Mouse (Mus musculus) ES-Bruce4 (cell line): Measurements from ENCODE around the gene Afmid. TPM values are rescaled to one million over a fixed set of nuclear protein-coding genes. Genes with fewer than 3 reads are reported as not detected.
"Not testable (repeated sequence)": the region's sequence is repeated elsewhere in the genome, so short reads cannot be mapped to it uniquely, and the experiment has no call there.

Experiments used
- H3K27ac ChIP-seq: 2 replicates; pipeline ENCODE4 v1.5.1; 2012; ENCODE audit warnings: low read length, inconsistent platforms; ENCODE audit not compliant: insufficient read depth
- H3K27me3 ChIP-seq: 2 replicates; pipeline ENCODE4 v1.6.1; 2012; ENCODE audit warnings: mild to moderate bottlenecking, low read length, inconsistent platforms; ENCODE audit not compliant: control insufficient read depth, poor library complexity, insufficient read depth, severe bottlenecking
- H3K36me3 ChIP-seq: 2 replicates; pipeline ENCODE4 v1.6.1; 2012; ENCODE audit warnings: inconsistent platforms, mild to moderate bottlenecking, low read length, moderate library complexity; ENCODE audit not compliant: control insufficient read depth, poor library complexity, insufficient read depth, severe bottlenecking
- H3K4me1 ChIP-seq: one replicate; pipeline ENCODE4 v1.8.1; 2011; ENCODE audit warnings: low read length; ENCODE audit not compliant: control insufficient read depth, insufficient read depth
- H3K4me3 ChIP-seq: 2 replicates; pipeline ENCODE4 v1.5.1; 2011; ENCODE audit warnings: low read depth, mild to moderate bottlenecking, low read length
- H3K9ac ChIP-seq: 2 replicates; pipeline ENCODE4 v1.6.1; 2012; ENCODE audit warnings: low read depth, mild to moderate bottlenecking, inconsistent platforms; ENCODE audit not compliant: poor library complexity, severe bottlenecking
- H3K9me3 ChIP-seq: replicated peaks from 2 replicates; pipeline ENCODE4 v1.6.1; 2012; ENCODE audit warnings: mild to moderate bottlenecking, low read length, inconsistent platforms; ENCODE audit not compliant: control insufficient read depth, poor library complexity, insufficient read depth, severe bottlenecking
- CTCF ChIP-seq: IDR thresholded peaks from one replicate; pipeline ENCODE4 v1.8.1; 2011; ENCODE audit warnings: low read depth, low read length
- EP300 ChIP-seq: IDR thresholded peaks from 2 replicates; pipeline ENCODE4 v1.6.1; 2011; ENCODE audit warnings: low read depth, low read length; ENCODE audit not compliant: insufficient read depth
- POLR2A ChIP-seq: IDR thresholded peaks from one replicate; pipeline ENCODE4 v1.8.1; 2011; ENCODE audit warnings: low read length; ENCODE audit not compliant: insufficient read depth
- polyA plus RNA-seq: library from polyadenylated mRNA; stranded (reverse); fragments of >200 nt; gene quantifications from 2 replicates; pipeline ENCODE4 v1.2.4, GENCODE M21; 2011; ENCODE audit warnings: low read depth; ENCODE audit not compliant: missing spikeins, insufficient read depth, insufficient read length

Gene Afmid
- polyA plus RNA-seq, 1 experiment = 3.6 TPM

- Histone ChIP-seq H3K27me3 (no peaks in the 10 kb centered on the region), H3K4me1 (no peaks in the 10 kb centered on the region), H3K9ac (no peak overlapping the region), H3K36me3 (no peaks in the 10 kb centered on the region), H3K4me3 (no peak overlapping the region), H3K9me3 (no peaks in the 10 kb centered on the region), H3K27ac (no peak overlapping the region)
- TF ChIP-seq CTCF (no peak), EP300 (no peak), POLR2A (no peak)
Measured at GRCm38 (mm10) chr11:117829671-117830215, 4.0 kb downstream of the Afmid start.

- Histone ChIP-seq H3K9me3 (no peaks in the 10 kb centered on the region), H3K4me1 (no peaks in the 10 kb centered on the region), H3K4me3 (no peak overlapping the region), H3K36me3 (no peaks in the 10 kb centered on the region), H3K27ac (no peak overlapping the region), H3K27me3 (no peaks in the 10 kb centered on the region), H3K9ac (no peak overlapping the region)
- TF ChIP-seq POLR2A (no peak), EP300 (no peak), CTCF (no peak)
Measured at GRCm38 (mm10) chr11:117830401-117830800, 4.7 kb downstream of the Afmid start.

- no peak overlapping the region for H3K27ac ChIP-seq
Measured at GRCm38 (mm10) chr11:117832086-117832969, 6.6 kb downstream of the Afmid start.

DNA sequence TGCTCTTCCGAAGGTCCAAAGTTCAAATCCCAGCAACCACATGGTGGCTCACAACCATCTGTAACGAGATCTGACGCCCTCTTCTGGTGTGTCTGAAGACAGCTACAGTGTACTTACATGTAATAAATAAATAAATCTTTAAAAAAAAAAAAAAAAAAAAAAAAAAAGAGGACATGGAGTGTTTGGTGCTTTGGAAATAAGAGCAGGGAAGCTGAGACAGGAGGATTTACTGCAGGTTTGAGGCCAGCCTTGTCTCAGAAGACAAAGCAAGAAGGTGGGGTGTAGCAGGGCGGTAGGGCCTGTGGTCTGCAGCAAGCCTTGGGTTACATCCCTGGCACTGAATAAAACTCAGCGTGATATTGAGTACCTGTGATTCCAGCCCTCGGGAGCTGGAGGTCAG, 7.8 kb downstream of the Afmid start:
- not testable (repeated sequence) for H3K4me3 ChIP-seq, H3K27me3 ChIP-seq

More at GRCm38 (mm10) chr11:117832086-117832969, 6.6 kb downstream of the Afmid start:
- peak overlapping the region; percentile 84 for H3K4me3 ChIP-seq
- H3K9ac ChIP-seq = no peak overlapping the region
- no peaks in the 10 kb centered on the region for H3K27me3 ChIP-seq
- no peaks in the 10 kb centered on the region for H3K4me1 ChIP-seq
- H3K36me3 ChIP-seq = no peaks in the 10 kb centered on the region
- H3K9me3 ChIP-seq = no peaks in the 10 kb centered on the region
- peak; percentile 82 for TF ChIP-seq CTCF
- TF ChIP-seq POLR2A = no peak
- 0 out of 2 replicates have a peak, but pooled peaks have one; percentile 23 for TF ChIP-seq EP300

DNA sequence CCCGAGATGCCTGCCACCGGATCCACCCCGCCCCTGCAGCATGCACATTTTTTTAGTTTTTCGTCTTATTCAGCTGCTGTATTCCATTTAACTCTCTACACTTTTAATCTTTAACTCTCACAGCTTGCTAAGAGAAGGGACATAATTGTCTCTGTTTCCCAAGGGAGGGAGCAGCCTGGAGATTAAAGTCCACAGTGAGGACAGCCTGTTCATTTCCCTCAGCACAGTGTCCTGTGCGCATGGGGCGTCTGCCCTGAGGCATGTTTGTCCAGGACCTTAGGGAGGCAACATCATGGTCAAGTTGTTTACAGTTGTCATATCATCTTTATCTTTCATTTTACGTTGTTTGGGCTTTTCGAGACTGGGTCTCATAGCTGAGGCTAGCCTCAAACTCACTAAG, 8.4 kb downstream of the Afmid start:
- no peaks in the 10 kb centered on the region for H3K27me3 ChIP-seq
- TF ChIP-seq EP300 (no peak), POLR2A (no peak), CTCF (no peak)
- H3K36me3 ChIP-seq = no peaks in the 10 kb centered on the region
- no peaks in the 10 kb centered on the region for H3K9me3 ChIP-seq
- no peak overlapping the region for H3K9ac ChIP-seq
- no peaks in the 10 kb centered on the region for H3K4me1 ChIP-seq
- no peak overlapping the region for H3K4me3 ChIP-seq
- H3K27ac ChIP-seq = no peak overlapping the region

More for the DNA sequence above, 7.8 kb downstream of the Afmid start:
- not testable (repeated sequence) for H3K9me3 ChIP-seq, H3K36me3 ChIP-seq, H3K9ac ChIP-seq, H3K27ac ChIP-seq, H3K4me1 ChIP-seq

DNA sequence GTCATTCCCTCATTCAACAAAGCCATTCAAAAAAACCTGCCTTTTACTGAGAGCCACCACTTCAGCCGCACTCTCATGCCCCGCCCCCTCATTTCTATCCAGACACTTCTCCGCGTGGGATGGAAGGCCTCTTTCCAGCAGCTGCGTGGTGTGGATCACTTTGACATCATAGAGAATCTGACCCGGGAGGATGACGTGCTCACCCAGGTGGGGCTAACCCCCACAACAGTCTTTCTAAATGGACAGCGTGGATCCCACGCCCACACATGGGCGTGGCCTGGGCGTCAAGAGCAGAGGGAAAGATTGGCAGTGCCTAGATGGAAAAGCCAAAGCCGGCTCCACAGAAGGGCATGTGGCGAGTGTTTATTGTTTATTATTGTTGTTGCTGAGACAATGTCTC, 10.6 kb downstream of the Afmid start:
- no peak overlapping the region for H3K4me3 ChIP-seq
- TF ChIP-seq EP300 (no peak), POLR2A (no peak), CTCF (no peak)
- H3K27me3 ChIP-seq = no peaks in the 10 kb centered on the region

More for the DNA sequence above, 10.6 kb downstream of the Afmid start:
- no peak overlapping the region for H3K9ac ChIP-seq
- H3K9me3 ChIP-seq = no peaks in the 10 kb centered on the region
- no peak overlapping the region for H3K27ac ChIP-seq
- H3K36me3 ChIP-seq = no peaks in the 10 kb centered on the region
- peaks cover 2% of the 10 kb centered on the region for H3K4me1 ChIP-seq
